Mouse (Mus musculus) midbrain, embryonic 11.5 days (tissue): Measurements from ENCODE around the gene L3mbtl1. TPM values are rescaled to one million over a fixed set of nuclear protein-coding genes. Genes with fewer than 3 reads are reported as not detected.

ENCODE experiments used
- ATAC-seq: fragments of 200-750 bp; cut with Nextera tagmentation; 2 replicates; pipeline ENCODE4 v1.8.0; 2017; ENCODE audit warnings: moderate TSS enrichment, moderate library complexity; ENCODE audit not compliant: low FRiP score
- DNase-seq: peaks from one replicate; pipeline ENCODE4 v3.0.0; 2015; ENCODE audit warnings: low spot score; ENCODE audit errors: missing footprints
- H3K27ac ChIP-seq: fragments of 300-500 bp; sonication (generic); 2 replicates; pipeline ENCODE4 v1.5.1; 2014; ENCODE audit warnings: low read depth, low read length
- H3K27me3 ChIP-seq: fragments of 300-500 bp; sonication (generic); 2 replicates; pipeline ENCODE4 v1.6.1; 2014; ENCODE audit warnings: mild to moderate bottlenecking, low read length, moderate library complexity, mixed read lengths; ENCODE audit not compliant: control insufficient read depth, insufficient read depth
- H3K36me3 ChIP-seq: fragments of 300-500 bp; sonication (generic); 2 replicates; pipeline ENCODE4 v1.6.1; 2014; ENCODE audit warnings: mild to moderate bottlenecking, low read length, moderate library complexity, mixed read lengths; ENCODE audit not compliant: control insufficient read depth, insufficient read depth
- H3K4me1 ChIP-seq: fragments of 300-500 bp; sonication (generic); 2 replicates; pipeline ENCODE4 v1.6.1; 2014; ENCODE audit warnings: low read length; ENCODE audit not compliant: control insufficient read depth, insufficient read depth
- H3K4me2 ChIP-seq: fragments of 300-500 bp; sonication (generic); 2 replicates; pipeline ENCODE4 v1.6.1; 2014; ENCODE audit warnings: mild to moderate bottlenecking, moderate library complexity
- H3K4me3 ChIP-seq: fragments of 300-500 bp; sonication (generic); 2 replicates; pipeline ENCODE4 v1.5.1; 2014; ENCODE audit warnings: low read depth, low read length
- H3K9ac ChIP-seq: fragments of 300-500 bp; sonication (generic); 2 replicates; pipeline ENCODE4 v1.6.1; 2014; ENCODE audit warnings: low read length
- H3K9me3 ChIP-seq: fragments of 300-500 bp; sonication (generic); 2 replicates; pipeline ENCODE4 v1.6.1; 2016; ENCODE audit warnings: low read length; ENCODE audit not compliant: control insufficient read depth
- WGBS: fragments of 180-500 bp; shearing (Covaris S2); extraction: QIAGEN DNeasy Blood & Tissue Kit; methylation state at CpG from one replicate; pipeline ENCODE4 v1.1.7; 2014; 5-methylcytosine and 5-hydroxymethylcytosine counted together
- polyA plus RNA-seq: library from polyadenylated mRNA; unstranded; fragments of >200 nt; fragmentation: Nextera tagmentation; extraction: Ambion mirVana; gene quantifications from 2 replicates; pipeline ENCODE4 v1.2.1, GENCODE M21; 2014

Gene L3mbtl1
- polyA plus RNA-seq, 1 experiment from 2014 or later = not detected

GRCm38 (mm10) chr2:162975157-162975775, 32.0 kb downstream of the L3mbtl1 start:
- Histone ChIP-seq H3K36me3 (no peaks in the 10 kb centered on the region), H3K4me1 (peaks cover 6% of the 10 kb centered on the region; the same call in 1 of the 2 replicates), H3K9ac (no peak overlapping the region), H3K27me3 (no peaks in the 10 kb centered on the region), H3K9me3 (no peaks in the 10 kb centered on the region), H3K4me3 (no peak overlapping the region), H3K4me2 (no peak overlapping the region), H3K27ac (no peak overlapping the region)
- DNase-seq (no peak), ATAC-seq (no peak)
- WGBS = 84% methylated on average over 11 of the region's 11 CpGs

GRCm38 (mm10) chr2:162976001-162976400, 32.7 kb downstream of the L3mbtl1 start:
- no peak overlapping the region for H3K9ac ChIP-seq
- ATAC-seq = no peak
- H3K4me2 ChIP-seq = no peak overlapping the region
- peaks cover 6% of the 10 kb centered on the region; the same call in 1 of the 2 replicates for H3K4me1 ChIP-seq
- H3K27me3 ChIP-seq = no peaks in the 10 kb centered on the region
- H3K36me3 ChIP-seq = no peaks in the 10 kb centered on the region
- no peak for DNase-seq
- WGBS = 85% methylated on average over 4 of the region's 4 CpGs
- H3K4me3 ChIP-seq = no peak overlapping the region
- no peaks in the 10 kb centered on the region for H3K9me3 ChIP-seq
- H3K27ac ChIP-seq = no peak overlapping the region

- H3K9ac ChIP-seq = no peak overlapping the region
- ATAC-seq (no peak), DNase-seq (no peak)
- no peak overlapping the region for H3K27ac ChIP-seq
- WGBS = 92% methylated on average over 6 of the region's 6 CpGs
- no peaks in the 10 kb centered on the region for H3K4me1 ChIP-seq
- no peak overlapping the region for H3K4me3 ChIP-seq
- H3K4me2 ChIP-seq = no peak overlapping the region
- no peaks in the 10 kb centered on the region for H3K9me3 ChIP-seq
- no peaks in the 10 kb centered on the region for H3K36me3 ChIP-seq
- H3K27me3 ChIP-seq = no peaks in the 10 kb centered on the region
Measured at GRCm38 (mm10) chr2:162984381-162984780, 41.1 kb downstream of the L3mbtl1 start.

- ATAC-seq = no peak
- DNase-seq = no peak
- H3K9me3 ChIP-seq = no peaks in the 10 kb centered on the region
- no peaks in the 10 kb centered on the region for H3K4me1 ChIP-seq
- no peaks in the 10 kb centered on the region for H3K27me3 ChIP-seq
- no peak overlapping the region for H3K4me3 ChIP-seq
- H3K9ac ChIP-seq = no peak overlapping the region
- H3K27ac ChIP-seq = no peak overlapping the region
- 76% methylated on average over 3 of the region's 3 CpGs for WGBS
- no peaks in the 10 kb centered on the region for H3K36me3 ChIP-seq
- no peak overlapping the region for H3K4me2 ChIP-seq
Measured at GRCm38 (mm10) chr2:162985923-162986322, 42.7 kb downstream of the L3mbtl1 start.

- Histone ChIP-seq H3K27ac (no peak overlapping the region), H3K4me1 (no peaks in the 10 kb centered on the region), H3K4me3 (no peak overlapping the region), H3K4me2 (no peak overlapping the region), H3K9me3 (no peaks in the 10 kb centered on the region), H3K9ac (no peak overlapping the region), H3K36me3 (no peaks in the 10 kb centered on the region), H3K27me3 (no peaks in the 10 kb centered on the region)
- DNase-seq (no peak), ATAC-seq (no peak)
- WGBS = 85% methylated on average over 3 of the region's 3 CpGs
Measured at GRCm38 (mm10) chr2:162986764-162987163, 43.5 kb downstream of the L3mbtl1 start.

GRCm38 (mm10) chr2:162987218-162987617, 43.9 kb downstream of the L3mbtl1 start, which contains the start of gene Sgk2:
Gene Sgk2, plus strand, starts transcription at chr2:162987330.
- Histone ChIP-seq H3K4me1 (no peaks in the 10 kb centered on the region), H3K4me2 (no peak within 1 kb of the TSS), H3K27me3 (no peaks in the 10 kb centered on the region), H3K27ac (no peak within 1 kb of the TSS), H3K36me3 (no peaks in the 10 kb centered on the region), H3K9ac (no peak within 1 kb of the TSS), H3K9me3 (no peaks in the 10 kb centered on the region), H3K4me3 (no peak within 1 kb of the TSS)
- 71% methylated on average over 8 of the region's 8 CpGs for WGBS
- DNase-seq = no peak
- ATAC-seq = no peak

GRCm38 (mm10) chr2:162988235-162988634, 45.0 kb downstream of the L3mbtl1 start:
- no peak overlapping the region for H3K4me3 ChIP-seq
- H3K36me3 ChIP-seq = no peaks in the 10 kb centered on the region
- H3K9me3 ChIP-seq = no peaks in the 10 kb centered on the region
- H3K27me3 ChIP-seq = no peaks in the 10 kb centered on the region
- no peak for ATAC-seq
- 90% methylated on average over 4 of the region's 4 CpGs for WGBS
- H3K27ac ChIP-seq = no peak overlapping the region
- no peaks in the 10 kb centered on the region for H3K4me1 ChIP-seq
- H3K9ac ChIP-seq = no peak overlapping the region
- no peak for DNase-seq
- H3K4me2 ChIP-seq = no peak overlapping the region

- WGBS = 38% methylated on average over 6 of the region's 6 CpGs
- DNase-seq (no peak), ATAC-seq (no peak)
- no peaks in the 10 kb centered on the region for H3K4me1 ChIP-seq
- no peaks in the 10 kb centered on the region for H3K36me3 ChIP-seq
- no peak overlapping the region for H3K4me3 ChIP-seq
- no peak overlapping the region for H3K4me2 ChIP-seq
- no peaks in the 10 kb centered on the region for H3K9me3 ChIP-seq
- no peak overlapping the region for H3K9ac ChIP-seq
- no peaks in the 10 kb centered on the region for H3K27me3 ChIP-seq
- no peak overlapping the region for H3K27ac ChIP-seq
Measured at GRCm38 (mm10) chr2:162991394-162992083, 48.3 kb downstream of the L3mbtl1 start.

- Histone ChIP-seq H3K9ac (no peak overlapping the region), H3K4me2 (no peak overlapping the region), H3K9me3 (no peaks in the 10 kb centered on the region), H3K4me3 (no peak overlapping the region), H3K27me3 (no peaks in the 10 kb centered on the region), H3K27ac (no peak overlapping the region), H3K4me1 (no peaks in the 10 kb centered on the region), H3K36me3 (no peaks in the 10 kb centered on the region)
- ATAC-seq = no peak
- no peak for DNase-seq
Measured at GRCm38 (mm10) chr2:162992084-162992437, 48.8 kb downstream of the L3mbtl1 start.
